Mouse (Mus musculus): ENCODE results near the gene Zfp444. TPM values are rescaled to one million over a fixed set of nuclear protein-coding genes. Genes with fewer than 3 reads are reported as not detected.
"Not testable (repeated sequence)": the region's sequence is repeated elsewhere in the genome, so short reads cannot be mapped to it uniquely, and the experiment has no call there.

Gene Zfp444
- polyA plus RNA-seq, 1 experiment from 2014 or later = 71.2 TPM

- H3K27ac ChIP-seq (ENCODE audit: low read depth, low read length) = no peak overlapping the region
- H3K4me2 ChIP-seq (ENCODE audit: low read depth) = no peak overlapping the region
- WGBS = 42% methylated on average over 5 of the region's 5 CpGs
- H3K9ac ChIP-seq (ENCODE audit: low read length) = no peak overlapping the region
- H3K27me3 ChIP-seq (ENCODE audit: control insufficient read depth, insufficient read depth, low read length) = no peaks in the 10 kb centered on the region
- no peak for ATAC-seq (ENCODE audit: insufficient read depth, low FRiP score, low TSS enrichment)
- H3K4me3 ChIP-seq (ENCODE audit: low read depth, low read length) = no peak overlapping the region
- DNase-seq (ENCODE audit: low spot score) = no peak
- peaks cover 4% of the 10 kb centered on the region; the same call in 1 of the 2 replicates for H3K9me3 ChIP-seq (ENCODE audit: control insufficient read depth, low read length)
- H3K4me1 ChIP-seq (ENCODE audit: control insufficient read depth, insufficient read depth, low read length) = no peaks in the 10 kb centered on the region
- H3K36me3 ChIP-seq (ENCODE audit: control insufficient read depth, insufficient read depth, low read length) = no peaks in the 10 kb centered on the region
Measured at GRCm38 (mm10) chr7:6213144-6213543, 41.1 kb downstream of the Zfp444 start.

DNA sequence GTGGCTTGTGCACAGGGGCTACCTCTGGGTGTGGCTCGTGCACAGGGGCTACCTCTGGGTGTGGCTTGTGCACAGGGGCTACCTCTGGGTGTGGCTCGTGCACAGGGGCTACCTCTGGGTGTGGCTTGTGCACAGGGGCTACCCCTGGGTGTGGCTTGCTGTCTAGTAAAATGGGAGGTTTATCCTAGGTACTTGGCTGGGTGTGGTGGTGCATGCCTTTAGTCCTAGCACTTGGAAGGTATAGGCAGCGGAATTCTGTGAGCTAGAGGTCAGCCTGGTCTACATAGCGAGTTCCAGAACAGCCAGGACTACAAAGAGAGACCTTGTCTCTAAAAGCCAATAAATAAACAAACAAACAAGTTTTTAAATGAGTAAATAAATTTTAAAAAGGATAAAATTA is 42.7 kb downstream of the Zfp444 start:
- H3K27ac ChIP-seq (ENCODE audit: low read depth, low read length); ATAC-seq (ENCODE audit: insufficient read depth, low FRiP score, low TSS enrichment); H3K9me3 ChIP-seq (ENCODE audit: control insufficient read depth, low read length); H3K4me2 ChIP-seq (ENCODE audit: low read depth); H3K9ac ChIP-seq (ENCODE audit: low read length); DNase-seq (ENCODE audit: low spot score); H3K36me3 ChIP-seq (ENCODE audit: control insufficient read depth, insufficient read depth, low read length); H3K27me3 ChIP-seq (ENCODE audit: control insufficient read depth, insufficient read depth, low read length); H3K4me3 ChIP-seq (ENCODE audit: low read depth, low read length); H3K4me1 ChIP-seq (ENCODE audit: control insufficient read depth, insufficient read depth, low read length): not testable (repeated sequence)
- WGBS = 74% methylated on average over 3 of the region's 4 CpGs

GRCm38 (mm10) chr7:6220147-6220546 is 48.1 kb downstream of the Zfp444 start:
- no peaks in the 10 kb centered on the region for H3K27me3 ChIP-seq (ENCODE audit: control insufficient read depth, insufficient read depth, low read length)

GRCm38 (mm10) chr7:6221978-6222377 is 50.0 kb downstream of the Zfp444 start, which contains the start of gene Zscan5b:
Zscan5b (plus strand) TSS chr7:6222278.
- H3K36me3 ChIP-seq (ENCODE audit: control insufficient read depth, insufficient read depth, low read length) = no peaks in the 10 kb centered on the region
- DNase-seq (ENCODE audit: low spot score) (no peak), ATAC-seq (ENCODE audit: insufficient read depth, low FRiP score, low TSS enrichment) (no peak)
- H3K4me1 ChIP-seq (ENCODE audit: control insufficient read depth, insufficient read depth, low read length) = no peaks in the 10 kb centered on the region
- H3K4me2 ChIP-seq (ENCODE audit: low read depth) = no peak within 1 kb of the TSS
- H3K27ac ChIP-seq (ENCODE audit: low read depth, low read length) = no peak within 1 kb of the TSS
- H3K9me3 ChIP-seq (ENCODE audit: control insufficient read depth, low read length) = peaks cover 4% of the 10 kb centered on the region; the same call in 1 of the 2 replicates
- no peak within 1 kb of the TSS for H3K4me3 ChIP-seq (ENCODE audit: low read depth, low read length)
- 93% methylated on average over 12 of the region's 12 CpGs for WGBS
- H3K27me3 ChIP-seq (ENCODE audit: control insufficient read depth, insufficient read depth, low read length) = no peaks in the 10 kb centered on the region
- no peak within 1 kb of the TSS for H3K9ac ChIP-seq (ENCODE audit: low read length)

More at GRCm38 (mm10) chr7:6220147-6220546, 48.1 kb downstream of the Zfp444 start:
- no peak overlapping the region for H3K4me2 ChIP-seq (ENCODE audit: low read depth)
- H3K4me3 ChIP-seq (ENCODE audit: low read depth, low read length) = no peak overlapping the region
- no peak overlapping the region for H3K9ac ChIP-seq (ENCODE audit: low read length)
- WGBS = 61% methylated on average over 3 of the region's 3 CpGs
- no peaks in the 10 kb centered on the region for H3K4me1 ChIP-seq (ENCODE audit: control insufficient read depth, insufficient read depth, low read length)
- ATAC-seq (ENCODE audit: insufficient read depth, low FRiP score, low TSS enrichment) = no peak
- peaks cover 4% of the 10 kb centered on the region; the same call in 1 of the 2 replicates for H3K9me3 ChIP-seq (ENCODE audit: control insufficient read depth, low read length)
- no peak for DNase-seq (ENCODE audit: low spot score)
- no peaks in the 10 kb centered on the region for H3K36me3 ChIP-seq (ENCODE audit: control insufficient read depth, insufficient read depth, low read length)
- no peak overlapping the region for H3K27ac ChIP-seq (ENCODE audit: low read depth, low read length)

DNA sequence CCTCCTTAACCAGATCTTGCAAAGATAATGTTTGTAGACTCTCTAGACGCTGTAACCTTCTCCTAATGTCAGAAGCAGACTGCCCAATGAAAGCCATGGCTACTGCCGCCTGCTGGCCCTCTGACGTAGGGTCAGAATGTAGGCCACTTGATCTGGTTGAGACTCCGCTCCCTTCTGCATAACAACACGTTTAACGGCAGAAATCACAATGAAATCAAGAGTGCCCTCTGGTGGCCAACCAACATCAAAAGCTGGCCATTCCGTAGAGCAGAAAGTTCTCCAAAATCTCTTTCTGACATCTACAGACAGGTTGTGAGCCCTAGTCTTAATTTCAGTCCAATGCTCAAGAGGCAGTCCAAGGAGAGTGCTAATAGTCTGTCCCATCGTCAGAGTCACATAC is 56.5 kb downstream of the Zfp444 start:
- H3K4me2 ChIP-seq (ENCODE audit: low read depth); H3K9me3 ChIP-seq (ENCODE audit: control insufficient read depth, low read length); ATAC-seq (ENCODE audit: insufficient read depth, low FRiP score, low TSS enrichment); DNase-seq (ENCODE audit: low spot score); H3K4me1 ChIP-seq (ENCODE audit: control insufficient read depth, insufficient read depth, low read length); H3K9ac ChIP-seq (ENCODE audit: low read length); H3K4me3 ChIP-seq (ENCODE audit: low read depth, low read length); H3K27me3 ChIP-seq (ENCODE audit: control insufficient read depth, insufficient read depth, low read length); H3K27ac ChIP-seq (ENCODE audit: low read depth, low read length); H3K36me3 ChIP-seq (ENCODE audit: control insufficient read depth, insufficient read depth, low read length): not testable (repeated sequence)
- WGBS = 67% methylated on average over 8 of the region's 8 CpGs

DNA sequence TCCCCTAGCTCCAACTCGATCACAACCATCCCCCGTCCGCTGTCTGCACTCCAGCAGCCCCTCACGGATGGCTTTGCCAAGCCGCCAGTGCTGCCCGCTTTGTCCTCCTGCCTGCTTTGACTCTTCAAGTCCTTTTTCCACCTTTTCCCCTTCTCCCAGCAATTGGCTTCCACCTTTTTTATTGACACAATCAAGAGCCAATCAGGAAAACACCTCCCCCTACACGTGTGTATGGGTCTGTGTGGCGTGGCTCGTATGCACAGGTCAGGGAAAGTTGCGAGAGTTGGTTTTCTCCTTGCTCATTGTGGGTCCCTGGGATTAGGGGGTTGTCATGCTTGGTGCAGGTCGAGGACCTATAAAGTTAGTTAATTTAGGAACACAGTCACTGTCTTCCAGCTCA is 67.8 kb downstream of the Zfp444 start:
- ATAC-seq (ENCODE audit: insufficient read depth, low FRiP score, low TSS enrichment) (no peak), DNase-seq (ENCODE audit: low spot score) (no peak)
- no peak overlapping the region for H3K4me2 ChIP-seq (ENCODE audit: low read depth)

DNA sequence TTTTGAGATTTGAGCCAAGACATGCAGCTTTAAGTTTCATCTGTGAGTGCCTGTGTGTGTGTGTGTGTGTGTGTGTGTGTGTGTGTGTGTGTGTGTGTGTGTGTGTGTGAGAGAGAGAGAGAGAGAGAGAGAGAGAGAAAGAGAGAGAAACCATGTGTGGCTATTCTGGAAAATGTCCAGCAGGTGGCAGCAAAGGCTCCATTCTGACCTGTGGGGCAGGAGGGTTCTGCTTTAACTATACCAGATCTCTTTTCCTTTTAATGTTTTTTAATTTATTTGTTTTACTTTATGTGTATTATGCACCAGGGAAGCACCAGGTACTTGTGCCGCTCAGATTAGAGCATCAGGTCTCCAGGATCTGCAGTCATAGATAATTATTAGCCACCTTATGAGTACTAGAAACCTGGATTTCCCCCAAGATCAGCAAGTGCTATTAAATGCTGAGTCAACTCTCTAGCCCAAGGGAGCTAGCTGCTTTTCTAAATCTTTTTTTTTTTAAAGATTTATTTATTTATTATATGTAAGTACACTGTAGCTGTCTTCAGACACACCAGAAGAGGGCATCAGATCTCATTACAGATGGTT is 68.9 kb downstream of the Zfp444 start:
- not testable (repeated sequence) for ATAC-seq (ENCODE audit: insufficient read depth, low FRiP score, low TSS enrichment); H3K9me3 ChIP-seq (ENCODE audit: control insufficient read depth, low read length); H3K4me3 ChIP-seq (ENCODE audit: low read depth, low read length); H3K4me2 ChIP-seq (ENCODE audit: low read depth); H3K36me3 ChIP-seq (ENCODE audit: control insufficient read depth, insufficient read depth, low read length); H3K27me3 ChIP-seq (ENCODE audit: control insufficient read depth, insufficient read depth, low read length); H3K4me1 ChIP-seq (ENCODE audit: control insufficient read depth, insufficient read depth, low read length); H3K9ac ChIP-seq (ENCODE audit: low read length); H3K27ac ChIP-seq (ENCODE audit: low read depth, low read length)
- 17% methylated on average over 1 of the region's 1 CpGs for WGBS
- DNase-seq (ENCODE audit: low spot score) = peak; percentile 21

More for the DNA sequence above, 67.8 kb downstream of the Zfp444 start:
- Histone ChIP-seq H3K27me3 (ENCODE audit: control insufficient read depth, insufficient read depth, low read length) (no peaks in the 10 kb centered on the region), H3K36me3 (ENCODE audit: control insufficient read depth, insufficient read depth, low read length) (no peaks in the 10 kb centered on the region), H3K4me3 (ENCODE audit: low read depth, low read length) (no peak overlapping the region), H3K9me3 (ENCODE audit: control insufficient read depth, low read length) (no peaks in the 10 kb centered on the region), H3K27ac (ENCODE audit: low read depth, low read length) (no peak overlapping the region), H3K4me1 (ENCODE audit: control insufficient read depth, insufficient read depth, low read length) (no peaks in the 10 kb centered on the region), H3K9ac (ENCODE audit: low read length) (no peak overlapping the region)
- WGBS = 55% methylated on average over 11 of the region's 11 CpGs

Other genes with a start within 250 kb of the Zfp444 start
- gene Vmn1r65, start 161.2 kb upstream of the Zfp444 start, polyA plus RNA-seq (2014; fragmentation: Nextera tagmentation; extraction: Ambion mirVana) = not detected in 2 replicates
- not detected in 2 replicates for gene Nlrp4c, start 127.1 kb upstream of the Zfp444 start, polyA plus RNA-seq (2014; fragmentation: Nextera tagmentation; extraction: Ambion mirVana)
- 12.5 and 12.9 TPM in 2 replicates for gene Zfp787, start 16.2 kb upstream of the Zfp444 start, polyA plus RNA-seq (2014; fragmentation: Nextera tagmentation; extraction: Ambion mirVana)
- gene Galp, start 24.9 kb downstream of the Zfp444 start, polyA plus RNA-seq (2014; fragmentation: Nextera tagmentation; extraction: Ambion mirVana) = not detected in 2 replicates
- not detected in 2 replicates for gene Zscan5b, start 50.1 kb downstream of the Zfp444 start, polyA plus RNA-seq (2014; fragmentation: Nextera tagmentation; extraction: Ambion mirVana)
- not detected in 2 replicates for gene Epp13, start 80.5 kb downstream of the Zfp444 start, polyA plus RNA-seq (2014; fragmentation: Nextera tagmentation; extraction: Ambion mirVana)
- gene Zfp667, start 114.4 kb downstream of the Zfp444 start, polyA plus RNA-seq (2014; fragmentation: Nextera tagmentation; extraction: Ambion mirVana) = 11.0 and 14.0 TPM in 2 replicates
- gene Zfp583, start 159.1 kb downstream of the Zfp444 start, polyA plus RNA-seq (2014; fragmentation: Nextera tagmentation; extraction: Ambion mirVana) = 8.2 and 9.4 TPM in 2 replicates
- gene Gm3854, start 171.5 kb downstream of the Zfp444 start, polyA plus RNA-seq (2014; fragmentation: Nextera tagmentation; extraction: Ambion mirVana) = 2.7 and 3.3 TPM in 2 replicates
- 3.0 and 3.3 TPM in 2 replicates for gene Zfp78, start 191.1 kb downstream of the Zfp444 start, polyA plus RNA-seq (2014; fragmentation: Nextera tagmentation; extraction: Ambion mirVana)
- gene Zfp28, start 211.1 kb downstream of the Zfp444 start, polyA plus RNA-seq (2014; fragmentation: Nextera tagmentation; extraction: Ambion mirVana) = 14.4 and 14.9 TPM in 2 replicates
- gene Smim17, start 226.5 kb downstream of the Zfp444 start, polyA plus RNA-seq (2014; fragmentation: Nextera tagmentation; extraction: Ambion mirVana) = 0.07 and 0.33 TPM in 2 replicates
- gene Gm20715, start 238.1 kb downstream of the Zfp444 start, polyA plus RNA-seq (2014; fragmentation: Nextera tagmentation; extraction: Ambion mirVana) = not detected in 2 replicates